Mouse (Mus musculus): ENCODE data around the gene Sh2d5. TPM values are rescaled to one million over a fixed set of nuclear protein-coding genes. Genes with fewer than 3 reads are reported as not detected.
A peak's percentile ranks its signal among the peaks of the same experiment; 100 is the strongest.

Sh2d5 gene
- total RNA-seq, 4 experiments from 2014 or later: 0.50 TPM; not detected in 3

DNA sequence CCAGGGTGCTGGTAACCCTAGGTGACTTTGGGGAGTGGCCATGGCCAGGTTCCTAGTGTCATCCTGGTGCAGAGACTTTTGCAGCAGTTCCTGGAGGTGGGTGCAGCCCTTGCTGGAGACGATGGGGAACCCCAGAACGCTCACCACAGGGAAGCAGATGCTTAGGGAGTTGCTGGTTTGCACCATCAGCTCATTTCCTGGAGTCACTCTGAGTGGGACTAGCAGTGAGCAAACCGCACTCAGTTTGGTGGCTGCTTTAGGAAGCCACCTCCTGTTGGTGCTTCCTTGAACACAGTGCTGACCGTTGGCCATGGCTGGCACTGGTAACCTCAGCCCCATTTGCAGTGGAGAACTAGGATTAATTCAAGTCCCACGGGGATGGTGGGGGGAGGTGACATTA lies 9.3 kb downstream of the Sh2d5 start:
- no peak for DNase-seq (ENCODE audit: low spot score)

DNA sequence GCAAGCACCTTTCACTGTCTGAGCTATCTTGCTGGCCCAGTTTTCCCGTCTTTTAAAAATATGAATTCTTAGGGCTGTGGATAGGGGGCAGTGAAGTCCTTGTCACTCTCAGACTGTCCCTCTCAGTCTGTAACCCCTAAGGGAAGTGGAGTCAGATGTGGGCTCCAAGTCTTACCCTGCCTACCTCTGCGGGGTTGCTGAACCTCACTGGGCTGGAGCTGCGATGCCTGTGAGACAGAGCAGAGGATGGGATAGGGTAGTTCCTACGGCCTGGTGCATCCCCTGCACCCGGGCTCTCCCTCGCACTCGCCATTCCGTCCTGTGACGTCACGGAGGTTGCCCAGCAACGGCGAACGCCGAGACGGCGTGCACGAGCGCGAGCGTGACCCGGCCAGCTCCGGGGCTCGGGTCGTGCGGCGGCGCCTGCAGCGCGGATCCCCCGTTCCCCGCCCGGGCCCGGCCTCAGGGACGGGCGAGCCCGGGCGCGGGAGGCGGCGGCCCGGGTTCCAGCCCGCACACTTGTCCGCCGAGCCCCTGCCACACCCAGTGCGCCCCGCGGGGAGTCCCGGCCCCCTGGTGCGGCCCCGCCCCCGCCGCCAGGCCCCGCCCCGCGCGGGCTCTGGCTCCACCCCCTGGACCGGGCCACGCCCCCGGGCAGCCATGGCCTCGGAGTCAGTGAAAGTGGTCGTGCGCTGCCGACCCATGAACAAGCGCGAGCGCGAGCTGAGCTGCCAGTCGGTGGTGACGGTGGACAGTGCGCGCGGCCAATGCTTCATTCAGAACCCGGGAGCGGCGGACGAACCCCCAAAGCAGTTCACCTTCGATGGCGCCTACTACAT lies 11.9 kb downstream of the Sh2d5 start:
- peak; percentile 73 for DNase-seq (ENCODE audit: low spot score)

DNA sequence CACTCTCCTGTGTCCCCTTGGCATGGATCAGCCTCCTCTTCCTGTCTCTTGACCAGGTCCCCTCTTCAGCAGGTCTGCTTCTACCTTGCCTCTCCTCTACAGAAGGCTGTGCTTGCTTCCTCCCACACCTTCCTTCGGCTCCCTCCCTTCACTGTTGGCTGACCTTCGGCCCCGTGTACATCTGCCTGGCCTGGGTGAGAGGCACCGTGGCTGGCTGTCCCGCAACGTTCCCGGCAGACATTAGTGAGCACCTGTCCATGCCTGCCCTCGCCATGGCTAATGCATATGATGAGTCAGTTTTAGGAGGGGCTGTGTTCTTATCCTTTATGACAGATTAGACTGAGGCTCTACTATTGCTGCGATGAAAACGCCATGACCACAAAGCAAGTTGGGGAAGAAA lies 17.7 kb downstream of the Sh2d5 start:
- DNase-seq (ENCODE audit: low spot score): no peak

DNA sequence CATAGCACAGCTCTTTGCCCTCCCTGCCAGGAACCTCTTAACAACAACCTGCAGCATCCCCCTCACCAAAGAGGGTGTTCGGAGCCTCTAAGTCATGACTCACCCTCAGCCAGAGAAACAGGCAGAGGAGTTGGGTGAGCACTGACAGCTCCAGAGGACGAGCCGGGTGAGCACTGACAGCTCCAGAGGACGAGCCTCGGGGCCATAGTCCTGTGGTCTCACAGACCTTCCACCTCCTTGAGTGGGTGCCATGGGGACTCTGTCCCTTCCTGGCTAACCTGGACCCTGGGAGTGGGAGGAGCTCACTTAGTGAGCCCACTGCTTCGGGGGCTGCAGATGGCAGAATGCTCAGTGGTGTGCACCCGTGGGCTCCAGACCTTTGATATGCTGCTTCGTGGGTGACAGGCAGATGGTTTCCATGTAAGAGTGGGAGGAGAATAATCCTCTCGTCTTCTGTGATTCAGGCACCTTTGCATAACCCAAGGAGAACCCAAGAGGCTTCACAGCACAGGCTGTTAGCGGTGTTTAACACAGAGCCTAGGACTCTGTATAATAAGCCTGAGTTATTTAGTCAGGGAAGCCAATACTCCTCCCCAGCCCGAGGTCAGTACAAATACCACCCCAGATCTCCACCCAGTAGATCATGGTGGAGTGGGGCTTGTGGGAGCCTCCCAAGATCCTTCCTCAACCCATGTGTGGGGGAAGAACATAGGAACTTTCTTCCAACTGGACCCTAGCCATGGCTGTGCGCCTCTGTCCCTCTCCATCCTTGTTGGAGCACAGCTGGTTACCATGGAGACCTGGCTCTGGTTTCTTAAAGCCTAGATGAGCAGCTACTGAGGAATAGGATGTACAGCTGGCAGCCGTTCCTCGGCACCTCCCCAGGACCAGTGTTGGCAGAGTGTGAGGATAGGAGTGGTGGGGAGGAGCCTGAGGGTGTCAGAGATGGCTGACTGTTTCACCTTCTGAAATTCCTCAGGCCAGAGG lies 22.1 kb downstream of the Sh2d5 start:
- peak; percentile 19 for DNase-seq (ENCODE audit: low spot score)

DNA sequence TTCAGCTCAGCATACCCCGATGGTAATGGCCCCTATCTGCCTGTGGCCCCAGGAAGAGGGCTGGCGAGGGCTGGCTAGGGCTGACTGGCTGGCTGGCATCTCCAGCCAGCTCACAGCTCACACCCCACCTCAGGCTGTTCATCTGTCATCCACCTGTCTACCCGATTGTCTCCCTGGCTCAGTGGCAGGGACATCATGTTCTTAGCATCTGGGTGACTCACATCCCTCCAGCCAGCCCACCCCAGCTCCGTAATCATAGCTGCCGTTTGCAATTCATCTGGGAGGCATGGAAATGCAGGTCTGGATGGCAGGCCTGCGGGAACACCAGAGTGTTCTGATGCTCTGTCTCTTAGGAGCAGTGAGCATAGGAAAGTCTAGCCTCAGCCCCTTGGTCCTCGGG lies 28.1 kb downstream of the Sh2d5 start:
- no peak for DNase-seq (ENCODE audit: low spot score)

DNA sequence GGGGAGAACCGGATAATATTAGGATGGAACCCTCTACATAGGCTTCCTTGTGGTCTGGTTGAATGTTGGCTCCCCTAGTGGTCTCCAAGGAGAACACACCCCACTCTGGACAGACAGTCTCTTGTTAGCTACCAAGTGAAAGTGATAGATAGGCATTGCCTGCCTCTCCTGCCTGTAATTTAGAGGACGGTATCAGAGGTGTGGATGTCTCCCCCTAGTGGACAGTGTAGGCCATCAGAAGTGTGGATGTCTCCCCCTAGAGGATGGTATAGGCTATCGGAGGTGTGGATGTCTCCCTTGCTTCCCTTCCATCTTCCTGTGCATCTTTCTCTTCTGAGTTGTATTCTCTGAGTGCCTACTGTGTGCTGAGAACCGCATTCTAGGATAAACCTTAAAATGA lies 32.6 kb downstream of the Sh2d5 start:
- peak; percentile 67 for DNase-seq (ENCODE audit: low spot score)

DNA sequence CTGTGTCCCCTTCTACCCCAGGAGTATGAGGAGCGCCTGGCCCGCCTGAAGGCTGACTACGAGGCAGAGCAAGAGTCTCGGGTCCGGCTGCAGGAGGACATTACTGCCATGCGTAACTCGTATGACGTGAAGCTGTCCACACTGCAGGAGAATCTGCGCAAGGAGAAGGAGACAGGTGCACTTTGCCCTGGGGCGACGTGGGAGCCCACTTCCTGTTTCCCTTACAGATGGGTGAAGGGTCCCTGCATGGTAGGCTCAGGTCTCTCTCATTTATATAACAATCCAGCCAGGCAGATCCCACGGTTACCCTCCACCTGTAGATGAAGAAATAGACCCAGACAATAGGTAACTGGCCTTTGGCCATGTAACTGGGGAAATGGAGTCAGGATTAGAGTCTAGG lies 36.2 kb downstream of the Sh2d5 start:
- DNase-seq (ENCODE audit: low spot score): no peak

DNA sequence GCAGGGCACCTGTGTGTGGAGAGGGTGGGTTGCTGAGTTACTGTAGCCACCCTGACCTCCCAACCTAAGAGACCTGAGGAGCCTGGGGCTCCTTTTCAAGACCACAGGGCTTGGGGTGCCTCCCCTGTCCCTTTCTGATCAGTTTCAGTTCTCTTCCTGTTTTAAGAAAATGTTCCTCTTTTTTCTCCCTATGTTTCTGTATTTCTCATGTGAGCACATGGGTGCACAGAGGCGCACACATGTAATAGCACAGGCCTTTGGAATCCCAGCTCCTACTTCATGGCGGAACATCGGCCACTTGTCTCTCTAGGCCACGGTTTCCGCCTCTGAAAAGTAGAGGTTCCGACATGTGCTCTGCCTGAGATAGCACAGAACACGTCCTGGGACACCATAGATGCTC lies 38.5 kb downstream of the Sh2d5 start:
- no peak for DNase-seq (ENCODE audit: low spot score)

DNA sequence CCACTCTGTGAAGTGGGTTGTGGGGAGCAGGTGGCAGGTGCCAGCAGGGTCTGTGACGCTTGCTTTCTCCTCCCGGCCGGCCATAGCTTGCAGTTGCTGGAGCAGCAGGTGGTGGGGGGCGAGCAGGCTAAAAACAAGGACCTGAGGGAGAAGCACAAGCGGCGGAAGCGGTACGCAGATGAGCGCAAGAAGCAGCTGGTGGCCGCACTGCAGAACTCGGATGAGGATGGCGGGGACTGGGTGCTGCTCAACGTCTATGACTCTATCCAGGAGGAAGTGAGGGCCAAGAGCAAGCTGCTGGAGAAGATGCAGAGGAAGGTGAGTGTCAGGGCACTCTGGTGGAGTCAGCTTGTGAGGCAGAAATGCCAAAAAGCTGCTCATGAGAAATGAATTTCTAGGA lies 41.8 kb downstream of the Sh2d5 start:
- no peak for DNase-seq (ENCODE audit: low spot score)

DNA sequence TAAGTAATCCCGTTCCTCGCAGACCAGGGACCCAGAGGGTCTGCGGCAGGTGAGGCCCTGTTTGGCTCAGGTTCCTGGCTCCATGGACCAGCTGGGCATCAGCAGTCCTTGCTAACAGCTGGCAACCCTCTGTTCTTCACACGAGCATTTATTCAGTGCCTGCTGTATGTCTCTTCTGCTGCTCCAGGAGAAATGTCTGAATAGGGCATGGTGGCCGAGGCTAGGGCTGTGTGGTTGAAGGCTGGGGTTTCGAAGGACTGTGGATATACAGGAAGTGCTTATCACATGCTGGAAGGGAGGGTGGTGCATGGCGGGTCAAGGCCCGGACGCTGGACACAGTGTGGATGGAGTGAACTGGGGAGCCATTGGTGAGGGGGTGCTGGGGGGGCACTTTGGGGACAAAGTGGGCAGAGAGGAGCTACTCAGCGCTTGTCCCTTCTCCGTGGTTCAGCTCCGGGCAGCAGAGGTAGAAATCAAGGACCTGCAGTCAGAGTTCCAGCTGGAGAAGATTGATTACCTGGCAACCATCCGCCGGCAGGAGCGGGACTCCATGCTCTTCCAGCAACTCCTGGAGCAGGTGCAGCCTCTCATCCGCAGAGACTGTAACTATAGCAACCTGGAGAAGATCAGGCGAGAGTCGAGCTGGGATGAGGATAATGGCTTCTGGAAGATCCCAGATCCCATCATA lies 43.2 kb downstream of the Sh2d5 start:
- DNase-seq (ENCODE audit: low spot score): no peak

DNA sequence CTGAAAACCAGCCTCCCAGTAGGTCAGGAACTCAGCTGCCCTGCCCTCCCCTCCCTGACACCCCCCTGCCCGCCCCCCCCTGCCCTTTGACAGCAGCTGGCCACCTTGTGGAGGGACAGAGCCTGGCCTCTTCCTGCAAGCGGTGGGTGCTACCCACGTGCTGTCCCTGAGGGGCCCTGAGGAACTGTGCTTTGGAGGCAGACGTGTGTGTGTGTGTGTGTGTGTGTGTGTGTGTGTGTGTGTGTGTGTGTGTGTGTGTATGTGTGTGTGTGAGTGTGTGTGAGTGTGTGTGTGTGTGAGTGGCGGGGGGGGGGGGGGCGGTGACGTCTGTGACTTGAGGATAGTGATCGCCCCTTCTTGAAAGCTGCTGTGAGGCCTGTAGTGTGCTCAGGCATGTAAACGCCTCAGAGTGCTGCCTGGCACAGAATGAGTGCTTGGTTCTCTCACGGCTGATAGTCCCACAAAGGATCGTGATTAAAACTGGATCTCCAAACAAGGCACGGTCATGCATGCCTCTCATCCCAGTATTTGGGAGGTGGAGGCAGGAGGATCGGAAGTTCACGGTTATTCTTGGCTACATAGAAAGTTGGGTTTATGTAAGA lies 43.8 kb downstream of the Sh2d5 start:
- DNase-seq (ENCODE audit: low spot score): no peak

DNA sequence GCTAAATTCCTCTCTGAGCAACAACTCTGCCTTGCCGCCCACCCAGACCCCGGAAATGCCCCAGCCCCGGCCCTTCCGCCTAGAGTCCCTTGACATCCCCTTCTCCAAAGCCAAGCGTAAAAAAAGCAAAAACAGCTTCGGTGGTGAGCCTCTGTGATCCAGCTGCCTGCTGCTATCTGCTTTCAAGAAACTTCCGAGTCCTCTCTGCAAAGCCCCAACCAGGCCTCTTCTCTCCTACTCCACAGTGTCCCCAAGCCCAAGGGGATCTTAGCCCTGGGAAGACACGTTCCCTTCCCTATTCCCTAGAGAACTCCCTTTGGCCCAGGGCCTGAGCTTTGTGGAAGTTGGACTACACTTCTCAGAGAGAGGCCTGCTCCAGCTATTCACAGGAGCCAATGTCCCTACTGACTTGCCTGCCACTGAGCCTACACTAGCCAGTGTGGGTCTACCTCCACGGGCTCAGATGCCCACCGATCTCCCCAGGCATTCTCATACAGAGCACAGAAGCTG lies 51.1 kb downstream of the Sh2d5 start:
- peak; percentile 34 for DNase-seq (ENCODE audit: low spot score)

DNA sequence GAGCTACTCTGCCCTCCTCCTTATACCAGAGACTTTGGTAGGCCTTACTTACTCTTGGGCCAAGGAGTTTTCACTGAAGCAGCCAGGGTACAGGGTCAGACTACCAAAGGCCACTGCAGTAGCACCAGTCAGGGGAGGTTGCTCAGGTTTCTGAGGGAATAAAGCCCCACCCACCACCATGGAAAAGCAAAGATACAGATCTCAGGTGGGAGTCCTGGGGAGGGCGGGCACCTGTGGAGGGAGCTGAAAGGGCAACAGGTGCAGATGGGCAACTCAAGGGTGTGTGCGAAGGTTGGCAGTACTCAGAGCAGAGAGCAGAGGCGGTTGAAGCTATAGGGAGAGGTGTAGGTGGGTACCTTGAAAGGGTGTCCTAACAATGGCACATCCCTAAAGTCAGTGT lies 52.8 kb downstream of the Sh2d5 start:
- DNase-seq (ENCODE audit: low spot score): no peak

DNA sequence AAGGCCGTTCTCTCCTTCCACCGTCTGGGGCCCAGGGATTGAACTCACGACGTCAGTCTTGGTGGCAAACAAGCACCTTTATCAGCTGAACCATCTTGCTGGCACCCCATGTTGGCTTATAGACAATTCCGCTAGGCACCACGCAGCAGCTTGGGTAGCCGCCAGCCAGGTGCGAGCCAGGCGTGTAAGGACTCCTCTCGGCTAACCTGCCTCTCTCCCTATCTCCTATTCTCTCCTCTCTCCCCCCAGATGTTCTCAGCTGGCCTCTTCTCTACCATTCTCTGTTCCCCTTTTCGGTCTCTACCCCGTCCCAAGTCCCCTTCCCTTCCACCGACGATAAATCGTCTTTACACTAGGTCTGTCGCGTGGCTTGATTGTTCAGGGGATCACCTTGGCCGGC lies 53.5 kb downstream of the Sh2d5 start:
- no peak for DNase-seq (ENCODE audit: low spot score)

DNA sequence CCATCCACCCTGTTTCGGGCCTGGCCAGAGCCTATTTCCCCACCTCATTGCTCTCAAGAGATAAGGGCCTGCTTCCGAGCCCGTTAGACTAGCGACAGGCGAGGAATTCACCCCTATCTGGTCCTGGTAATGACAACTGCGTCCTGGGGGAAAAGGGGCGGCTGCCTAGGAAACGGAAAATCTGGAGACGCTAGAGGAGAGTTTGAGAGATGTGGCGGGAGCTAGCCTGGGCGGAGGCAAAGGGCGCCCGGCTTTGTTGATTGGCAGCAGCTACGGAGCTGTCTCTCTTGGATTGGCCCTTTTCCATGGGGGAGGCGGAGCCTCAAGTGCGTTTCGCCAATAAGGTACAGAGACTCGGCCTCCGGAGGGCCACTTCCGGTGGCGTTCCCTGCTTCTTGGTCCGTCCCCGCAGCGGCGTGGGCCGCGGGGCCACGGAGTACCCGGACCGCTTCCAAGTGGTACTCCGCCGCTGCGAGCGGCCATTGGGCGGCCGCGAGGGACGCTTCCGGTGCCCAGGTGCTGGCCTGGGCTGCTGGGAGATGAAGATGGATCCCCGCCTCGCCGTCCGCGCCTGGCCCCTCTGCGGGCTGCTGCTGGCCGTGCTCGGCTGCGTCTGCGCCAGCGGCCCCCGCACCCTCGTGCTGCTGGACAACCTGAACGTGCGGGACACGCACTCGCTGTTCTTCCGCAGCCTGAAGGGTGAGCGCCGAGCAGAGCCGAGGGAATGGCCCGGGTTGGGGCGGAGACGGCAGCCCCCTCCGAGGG lies 54.3 kb downstream of the Sh2d5 start, which contains the start of gene Ddost:
Gene Ddost (plus strand): TSS at position 391 of the 765 bp plus-strand sequence.
- DNase-seq (ENCODE audit: low spot score): peak; percentile 98

DNA sequence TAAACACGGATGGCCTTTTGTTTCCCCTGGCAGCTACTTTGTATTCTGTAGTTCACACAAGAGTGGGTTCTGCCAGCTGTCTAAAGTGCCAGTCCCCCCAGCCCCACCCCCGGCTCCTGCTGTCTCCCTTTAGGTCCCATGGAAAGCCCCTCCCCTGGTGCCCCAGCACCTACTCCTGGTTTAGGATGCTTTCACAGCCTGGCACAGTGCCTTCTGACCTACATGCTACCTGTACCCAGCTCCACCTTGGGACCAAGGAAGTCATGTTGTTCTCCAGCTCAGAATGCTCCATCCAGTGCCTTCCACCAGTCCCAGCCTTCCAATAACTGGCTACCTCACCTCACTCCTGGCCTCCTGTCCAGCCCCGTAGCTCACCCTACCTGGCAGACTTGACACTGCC lies 56.8 kb downstream of the Sh2d5 start:
- no peak for DNase-seq (ENCODE audit: low spot score)

DNA sequence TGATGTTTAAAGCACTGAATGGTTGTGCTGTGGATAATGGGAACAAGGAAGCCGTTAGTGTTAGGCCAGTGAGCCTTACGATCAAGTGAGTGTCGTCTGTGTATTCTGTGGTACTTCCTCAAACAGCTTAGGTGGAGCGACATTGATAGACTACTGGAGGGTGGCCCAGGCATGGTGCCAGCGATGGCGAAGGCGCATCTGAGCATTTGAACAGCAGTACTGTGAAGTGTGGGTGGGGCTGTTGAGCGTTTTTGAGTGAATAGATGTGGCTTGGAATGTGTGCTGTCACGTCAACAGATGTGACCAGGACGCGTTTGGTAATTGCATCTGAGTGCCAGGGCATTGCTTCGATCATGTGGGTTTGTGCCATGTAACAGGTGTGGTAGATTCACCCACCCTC lies 57.5 kb downstream of the Sh2d5 start:
- no peak for DNase-seq (ENCODE audit: low spot score)

DNA sequence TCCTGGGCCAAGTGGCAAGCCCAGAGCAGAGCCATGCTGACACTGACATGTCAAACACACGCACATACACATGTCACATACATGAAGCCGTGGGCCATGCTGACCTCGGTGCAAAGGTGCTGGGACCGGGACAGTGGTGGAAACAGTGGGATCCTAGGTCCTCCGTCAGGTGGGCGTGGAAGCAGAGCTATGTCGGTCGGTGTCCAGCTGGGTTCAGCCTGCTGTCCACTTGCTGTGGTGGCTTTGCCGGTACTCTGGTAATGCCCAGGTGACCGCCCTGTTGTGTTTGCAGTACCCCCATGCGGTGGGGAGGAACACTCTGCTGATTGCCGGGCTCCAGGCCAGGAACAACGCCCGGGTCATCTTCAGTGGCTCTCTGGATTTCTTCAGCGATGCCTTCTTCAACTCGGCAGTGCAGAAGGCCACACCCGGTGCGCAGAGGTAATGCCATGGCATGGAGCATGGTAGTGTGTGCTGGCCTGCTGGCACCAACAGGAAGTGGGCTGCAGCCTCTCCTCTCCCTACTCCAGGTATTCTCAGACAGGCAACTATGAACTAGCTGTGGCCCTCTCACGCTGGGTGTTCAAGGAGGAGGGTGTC lies 60.2 kb downstream of the Sh2d5 start:
- DNase-seq (ENCODE audit: low spot score): no peak

Data from heart, adult 8-10 months (tissue).